In the genomic region with DNA sequence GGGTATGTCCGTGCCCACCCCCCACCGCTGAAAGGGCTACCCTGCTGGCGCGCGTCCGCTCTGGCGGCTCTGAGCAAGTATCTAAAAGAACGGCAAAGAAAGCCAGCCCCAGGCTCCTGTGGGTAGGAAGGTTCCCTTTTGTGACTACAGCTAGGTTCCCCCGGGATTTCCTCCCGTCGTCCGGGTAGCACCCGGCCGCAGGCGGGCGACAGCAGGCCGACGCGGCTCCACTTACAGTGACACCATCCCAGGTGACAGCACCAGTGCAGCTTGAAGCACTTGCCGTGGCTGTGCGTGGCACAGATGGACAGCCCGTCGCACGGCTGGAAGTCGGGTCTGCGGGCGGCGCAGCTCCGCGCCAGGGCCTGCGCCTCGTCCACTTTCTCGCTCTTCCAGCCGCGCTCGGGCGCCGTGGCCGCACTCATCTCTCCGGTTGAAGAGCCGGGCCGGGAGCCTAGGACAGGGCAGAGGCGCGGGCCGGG, we compare ENCODE assay signal across 8 mouse cellular contexts. TPM values are rescaled to one million over a fixed set of nuclear protein-coding genes. Genes with fewer than 3 reads are reported as not detected.
DNase-seq lines count a peak whose midpoint lies in the region; ATAC-seq lines count a peak whose summit lies in the region.

No protein-coding gene starts in this region.

- peak overlapping the region; percentile 95 for H3K9ac ChIP-seq in limb, embryonic 12.5 days (replicated peaks)
- peak overlapping the region; percentile 97 for H3K9ac ChIP-seq in midbrain, embryonic 12.5 days (replicated peaks)

- ATAC-seq in inflammation-experienced regulatory T-cells, adult 6 months = peak; percentile 36
- peak; percentile 55 for ATAC-seq in limb, embryonic 12.5 days (ENCODE audit: insufficient number of reproducible peaks, insufficient read depth, low FRiP score, low TSS enrichment, low read depth)
- ATAC-seq in midbrain, embryonic 12.5 days (ENCODE audit: low FRiP score, low read depth) = peak; percentile 70

- no peaks in the 10 kb centered on the region for H3K36me3 ChIP-seq in limb, embryonic 12.5 days
- peaks cover 9% of the 10 kb centered on the region for H3K36me3 ChIP-seq in midbrain, embryonic 12.5 days

- H3K27me3 ChIP-seq in limb, embryonic 12.5 days = peaks cover 5% of the 10 kb centered on the region; the same call in 1 of the 2 replicates
- H3K27me3 ChIP-seq in midbrain, embryonic 12.5 days = no peaks in the 10 kb centered on the region; the same call in 1 of the 2 replicates

- under 1% methylated on average over 42 of the region's 45 CpGs for WGBS in limb, embryonic 12.5 days
- under 1% methylated on average over 41 of the region's 45 CpGs for WGBS in midbrain, embryonic 12.5 days

- no peaks in the 10 kb centered on the region; the same call in 1 of the 2 replicates for H3K9me3 ChIP-seq in limb, embryonic 12.5 days
- no peaks in the 10 kb centered on the region for H3K9me3 ChIP-seq in midbrain, embryonic 12.5 days

- H3K27ac ChIP-seq in limb, embryonic 12.5 days = peak overlapping the region; percentile 80
- peak overlapping the region; percentile 99 for H3K27ac ChIP-seq in midbrain, embryonic 12.5 days (replicated peaks)

- peak overlapping the region; percentile 95 for H3K4me2 ChIP-seq in limb, embryonic 12.5 days
- peak overlapping the region; percentile 87 for H3K4me2 ChIP-seq in midbrain, embryonic 12.5 days (replicated peaks)

- peak overlapping the region; percentile 87 for H3K4me3 ChIP-seq in limb, embryonic 12.5 days (replicated peaks)
- peak overlapping the region; percentile 94 for H3K4me3 ChIP-seq in midbrain, embryonic 12.5 days

- DNase-seq in adrenal gland, adult 8-10 months = peak; percentile 42
- DNase-seq in adrenal gland, adult 18-20 months (ENCODE audit: low spot score in 2 of 2) = no peak
- DNase-seq in cerebellum, adult 18-20 months = peak; percentile 78 to 84
- DNase-seq in frontal cortex, postnatal 14 days (ENCODE audit: low spot score in 2 of 2) = peak; percentile 46 to 48
- peak; percentile 33 to 36 for DNase-seq in spleen, postnatal 36 days (ENCODE audit: low spot score in 2 of 2)

- peaks cover 14% of the 10 kb centered on the region; the same call in 1 of the 2 replicates for H3K4me1 ChIP-seq in limb, embryonic 12.5 days (replicated peaks)
- H3K4me1 ChIP-seq in midbrain, embryonic 12.5 days = peaks cover 40% of the 10 kb centered on the region

RNA-seq across cellular contexts. Expression of a gene that starts 0.4 kb away (rescaled TPM):
- 10 to 100 TPM; 19.6 to 26.0 (median 22.7) TPM for total RNA-seq in adrenal gland, adult 8-10 months (2022)
- total RNA-seq in adrenal gland, adult 18-20 months (2021) = 10 to 100 TPM; 15.9 to 16.5 TPM
- polyA plus RNA-seq in inflammation-experienced regulatory T-cells, adult 6 months (2017; shearing (Covaris generic)) = 1 to 10 TPM in 2 of 3 experiments, under 1 TPM in 1; 0.30 to 4.1 (median 3.0) TPM
- polyA plus RNA-seq in limb, embryonic 12.5 days (2016; fragmentation: Nextera tagmentation; extraction: Ambion mirVana) = 16.6 and 17.6 TPM in 2 replicates
- polyA plus RNA-seq in midbrain, embryonic 12.5 days (2016; fragmentation: Nextera tagmentation; extraction: Ambion mirVana) = 144 and 150 TPM in 2 replicates

Comparison
In these comparisons a context has a peak if more than half of its experiments do, and no peak if none do; other contexts are left out.
1. DNase-seq: peak in adrenal gland, adult 8-10 months (single experiment), cerebellum, adult 18-20 months (2 of 2), frontal cortex, postnatal 14 days (2 of 2) and spleen, postnatal 36 days (2 of 2); none in adrenal gland, adult 18-20 months (0 of 2).
2. Peak in every context shown above with its lines, with median percentiles within 50 percentile points of each other: ATAC-seq.